Mouse (Mus musculus): Measurements from ENCODE around the gene LTO1. TPM values are rescaled to one million over a fixed set of nuclear protein-coding genes. Genes with fewer than 3 reads are reported as not detected.

LTO1 gene
- 10.6 and 17.9 TPM in 2 replicates for polyA plus RNA-seq (2012; rRNA removed; ENCODE audit: low replicate concordance)

GRCm38 (mm10) chr7:144914948-144915750, at the start of gene LTO1:
Gene LTO1, plus strand, starts transcription at chr7:144915100.

DNA sequence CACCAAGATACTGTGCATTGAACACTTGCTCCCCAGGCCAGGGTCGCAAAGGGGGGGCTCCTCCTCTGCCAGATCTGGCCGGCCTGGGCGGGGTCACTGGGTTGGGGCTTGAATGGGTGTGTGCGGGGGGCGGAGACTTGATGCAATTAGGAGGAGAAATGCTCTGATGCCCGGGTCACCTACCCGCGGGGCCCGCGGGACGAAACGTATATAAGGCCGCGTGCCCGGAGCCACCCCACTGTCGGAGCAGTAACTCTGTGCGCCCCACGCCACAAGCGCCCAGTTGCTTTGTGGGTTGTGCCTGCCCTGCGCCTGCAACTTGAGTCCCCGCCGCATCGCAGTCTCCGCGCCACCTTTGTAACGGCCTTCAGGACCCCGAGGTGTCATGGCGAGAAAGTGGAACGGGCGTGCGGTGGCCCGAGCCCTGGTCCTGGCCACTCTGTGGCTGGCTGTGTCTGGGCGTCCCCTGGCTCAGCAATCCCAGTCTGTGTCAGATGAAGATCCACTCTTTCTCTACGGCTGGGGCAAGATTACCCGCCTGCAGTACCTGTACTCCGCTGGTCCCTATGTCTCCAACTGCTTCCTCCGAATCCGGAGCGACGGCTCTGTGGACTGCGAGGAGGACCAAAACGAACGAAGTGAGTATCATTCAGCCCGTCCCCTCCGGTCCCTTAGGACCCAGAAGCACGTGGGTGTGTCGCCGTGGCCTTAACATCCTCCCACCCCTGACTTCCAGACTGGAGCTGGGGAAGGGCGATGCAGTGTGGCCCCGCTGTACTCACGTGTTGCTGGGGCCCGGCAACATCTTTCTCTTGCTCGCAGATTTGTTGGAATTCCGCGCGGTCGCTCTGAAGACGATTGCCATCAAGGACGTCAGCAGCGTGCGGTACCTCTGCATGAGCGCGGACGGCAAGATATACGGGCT, 18.3 kb upstream of the LTO1 start, which contains the start of gene Fgf15:
Gene Fgf15 (plus strand): TSS at position 238 of the 925 bp plus-strand sequence.

DNA sequence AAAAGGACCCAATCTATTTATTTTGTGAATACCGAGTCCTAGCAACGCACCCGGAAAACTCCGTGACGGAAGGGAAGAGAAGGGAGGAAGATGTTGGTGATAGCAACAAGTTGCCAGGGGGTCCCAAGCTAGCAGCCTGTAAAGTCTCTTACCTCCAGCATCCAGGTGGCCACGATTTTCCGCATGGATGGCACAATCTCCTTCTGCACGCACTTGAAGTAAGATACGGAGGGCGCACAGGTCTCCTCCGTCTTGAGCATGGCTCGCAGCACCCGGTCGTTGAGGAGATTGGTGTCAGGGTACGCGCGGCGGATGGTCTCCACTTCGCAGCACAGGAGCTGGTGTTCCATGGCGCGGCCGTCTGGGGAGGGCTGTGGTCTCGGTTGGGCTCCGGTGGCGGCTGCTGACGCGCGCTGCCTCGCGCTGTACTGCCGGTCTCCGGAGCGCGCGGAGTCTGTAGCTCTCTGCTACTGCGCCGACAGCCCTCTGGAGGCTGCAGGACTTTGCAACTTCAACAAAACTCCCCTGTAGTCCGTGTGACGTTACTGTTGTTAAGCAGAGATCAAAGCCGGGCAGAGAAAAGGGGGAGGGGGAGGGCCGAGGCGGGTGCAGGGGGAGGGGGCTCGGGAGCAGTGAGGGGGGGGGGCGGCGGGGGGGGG, 24.6 kb downstream of the LTO1 start, which contains the start of gene Ccnd1:
Gene Ccnd1 (minus strand): TSS at position 582 of the 659 bp plus-strand sequence.

Other genes with a start within 250 kb of the LTO1 start
- gene Ano1, start 163.1 kb upstream of the LTO1 start, polyA plus RNA-seq (2012; rRNA removed; ENCODE audit: low replicate concordance): 97.8 and 107 TPM in 2 replicates
- gene Fgf3, start 77.0 kb upstream of the LTO1 start, polyA plus RNA-seq (2012; rRNA removed; ENCODE audit: low replicate concordance): not detected in 2 replicates
- 0.06 and 0.09 TPM in 2 replicates for gene Fgf4, start 67.7 kb upstream of the LTO1 start, polyA plus RNA-seq (2012; rRNA removed; ENCODE audit: low replicate concordance)
- not detected in 2 replicates for gene Fgf15, start 18.6 kb upstream of the LTO1 start, polyA plus RNA-seq (2012; rRNA removed; ENCODE audit: low replicate concordance)
- 41.7 and 65.6 TPM in 2 replicates for gene Ccnd1, start 24.8 kb downstream of the LTO1 start, polyA plus RNA-seq (2012; rRNA removed; ENCODE audit: low replicate concordance)